Mouse (Mus musculus): ENCODE measurements around the gene Scap. TPM values are rescaled to one million over a fixed set of nuclear protein-coding genes. Genes with fewer than 3 reads are reported as not detected.

Scap gene
- polyA plus RNA-seq, 1 experiment from 2014 or later: 42.0 TPM

GRCm38 (mm10) chr9:110333896-110334259 is 790 bp downstream of the Scap start:
- no peaks in the 10 kb centered on the region for H3K9me3 ChIP-seq
- H3K9ac ChIP-seq (replicated peaks): peak overlapping the region; percentile 75
- peak overlapping the region; percentile 87 for H3K4me3 ChIP-seq (replicated peaks)
- H3K4me2 ChIP-seq: peak overlapping the region; percentile 81
- ATAC-seq (ENCODE audit: insufficient number of reproducible peaks, insufficient read depth, low FRiP score, low TSS enrichment, low read depth): no peak
- no peak overlapping the region for H3K27ac ChIP-seq
- 12% methylated on average over 12 of the region's 12 CpGs for WGBS
- no peaks in the 10 kb centered on the region for H3K27me3 ChIP-seq
- no peaks in the 10 kb centered on the region for H3K36me3 ChIP-seq
- peaks cover 21% of the 10 kb centered on the region for H3K4me1 ChIP-seq (replicated peaks)

- no peak for ATAC-seq (ENCODE audit: insufficient number of reproducible peaks, insufficient read depth, low FRiP score, low TSS enrichment, low read depth)
- no peaks in the 10 kb centered on the region for H3K36me3 ChIP-seq
- H3K4me1 ChIP-seq (replicated peaks): peaks cover 21% of the 10 kb centered on the region
- no peaks in the 10 kb centered on the region for H3K9me3 ChIP-seq
- WGBS: 70% methylated on average over 8 of the region's 8 CpGs
- H3K27ac ChIP-seq: no peak overlapping the region
- H3K4me2 ChIP-seq: no peak overlapping the region
- H3K27me3 ChIP-seq: no peaks in the 10 kb centered on the region
- no peak overlapping the region for H3K9ac ChIP-seq (replicated peaks)
- H3K4me3 ChIP-seq (replicated peaks): no peak overlapping the region
Measured at GRCm38 (mm10) chr9:110334849-110335248, 1.8 kb downstream of the Scap start.

- WGBS: 84% methylated on average over 5 of the region's 5 CpGs
- no peak overlapping the region for H3K9ac ChIP-seq (replicated peaks)
- H3K27ac ChIP-seq: no peak overlapping the region
Measured at GRCm38 (mm10) chr9:110340037-110340750, 7.1 kb downstream of the Scap start.

GRCm38 (mm10) chr9:110342008-110342407 is 8.9 kb downstream of the Scap start:
- ATAC-seq (ENCODE audit: insufficient number of reproducible peaks, insufficient read depth, low FRiP score, low TSS enrichment, low read depth): no peak
- 71% methylated on average over 8 of the region's 8 CpGs for WGBS
- H3K4me1 ChIP-seq (replicated peaks): peaks cover 11% of the 10 kb centered on the region
- no peak overlapping the region for H3K9ac ChIP-seq (replicated peaks)
- H3K27me3 ChIP-seq: no peaks in the 10 kb centered on the region
- no peaks in the 10 kb centered on the region for H3K36me3 ChIP-seq
- H3K27ac ChIP-seq: no peak overlapping the region
- no peak overlapping the region for H3K4me3 ChIP-seq (replicated peaks)
- H3K4me2 ChIP-seq: no peak overlapping the region
- H3K9me3 ChIP-seq: no peaks in the 10 kb centered on the region

More at GRCm38 (mm10) chr9:110340037-110340750, 7.1 kb downstream of the Scap start:
- no peak for ATAC-seq (ENCODE audit: insufficient number of reproducible peaks, insufficient read depth, low FRiP score, low TSS enrichment, low read depth)
- Histone ChIP-seq H3K4me2 (no peak overlapping the region), H3K9me3 (no peaks in the 10 kb centered on the region), H3K4me3 (replicated peaks) (no peak overlapping the region), H3K4me1 (replicated peaks) (peaks cover 5% of the 10 kb centered on the region), H3K36me3 (no peaks in the 10 kb centered on the region), H3K27me3 (no peaks in the 10 kb centered on the region)

GRCm38 (mm10) chr9:110343805-110344204 is 10.7 kb downstream of the Scap start:
- H3K4me1 ChIP-seq (replicated peaks): peaks cover 11% of the 10 kb centered on the region
- H3K9me3 ChIP-seq: no peaks in the 10 kb centered on the region
- no peaks in the 10 kb centered on the region for H3K27me3 ChIP-seq
- no peak overlapping the region for H3K4me2 ChIP-seq
- ATAC-seq (ENCODE audit: insufficient number of reproducible peaks, insufficient read depth, low FRiP score, low TSS enrichment, low read depth): no peak
- H3K4me3 ChIP-seq (replicated peaks): no peak overlapping the region
- WGBS: 70% methylated on average over 6 of the region's 6 CpGs
- no peak overlapping the region for H3K9ac ChIP-seq (replicated peaks)
- no peaks in the 10 kb centered on the region for H3K36me3 ChIP-seq
- no peak overlapping the region for H3K27ac ChIP-seq

- Histone ChIP-seq H3K27me3 (no peaks in the 10 kb centered on the region), H3K9me3 (no peaks in the 10 kb centered on the region), H3K4me2 (no peak overlapping the region), H3K36me3 (no peaks in the 10 kb centered on the region), H3K4me1 (replicated peaks) (peaks cover 11% of the 10 kb centered on the region), H3K4me3 (replicated peaks) (no peak overlapping the region), H3K27ac (peak overlapping the region; percentile 56; the same call in 1 of the 2 replicates), H3K9ac (replicated peaks) (peak overlapping the region; percentile 1; the same call in 1 of the 2 replicates)
- ATAC-seq (ENCODE audit: insufficient number of reproducible peaks, insufficient read depth, low FRiP score, low TSS enrichment, low read depth): no peak
- 29% methylated on average over 7 of the region's 7 CpGs for WGBS
Measured at GRCm38 (mm10) chr9:110345057-110345739, 12.1 kb downstream of the Scap start.

- WGBS: 80% methylated on average over 4 of the region's 4 CpGs
- Histone ChIP-seq H3K27me3 (no peaks in the 10 kb centered on the region), H3K36me3 (no peaks in the 10 kb centered on the region), H3K4me1 (replicated peaks) (peaks cover 11% of the 10 kb centered on the region), H3K4me3 (replicated peaks) (no peak overlapping the region), H3K4me2 (no peak overlapping the region), H3K27ac (no peak overlapping the region), H3K9ac (replicated peaks) (no peak overlapping the region), H3K9me3 (no peaks in the 10 kb centered on the region)
- no peak for ATAC-seq (ENCODE audit: insufficient number of reproducible peaks, insufficient read depth, low FRiP score, low TSS enrichment, low read depth)
Measured at GRCm38 (mm10) chr9:110348899-110349298, 15.8 kb downstream of the Scap start.

GRCm38 (mm10) chr9:110350188-110350587 is 17.1 kb downstream of the Scap start:
- no peak overlapping the region for H3K4me3 ChIP-seq (replicated peaks)
- no peak for ATAC-seq (ENCODE audit: insufficient number of reproducible peaks, insufficient read depth, low FRiP score, low TSS enrichment, low read depth)
- no peak overlapping the region for H3K27ac ChIP-seq
- H3K27me3 ChIP-seq: no peaks in the 10 kb centered on the region
- no peak overlapping the region for H3K4me2 ChIP-seq
- no peaks in the 10 kb centered on the region for H3K9me3 ChIP-seq
- H3K36me3 ChIP-seq: peaks cover 10% of the 10 kb centered on the region; the same call in 1 of the 2 replicates
- 70% methylated on average over 5 of the region's 5 CpGs for WGBS
- no peak overlapping the region for H3K9ac ChIP-seq (replicated peaks)
- peaks cover 6% of the 10 kb centered on the region for H3K4me1 ChIP-seq (replicated peaks)

- Histone ChIP-seq H3K4me1 (replicated peaks) (peaks cover 2% of the 10 kb centered on the region), H3K9ac (replicated peaks) (no peak overlapping the region), H3K4me2 (no peak overlapping the region), H3K36me3 (peaks cover 14% of the 10 kb centered on the region; the same call in 1 of the 2 replicates), H3K9me3 (no peaks in the 10 kb centered on the region), H3K27me3 (no peaks in the 10 kb centered on the region), H3K27ac (no peak overlapping the region), H3K4me3 (replicated peaks) (no peak overlapping the region)
- ATAC-seq (ENCODE audit: insufficient number of reproducible peaks, insufficient read depth, low FRiP score, low TSS enrichment, low read depth): no peak
- WGBS: 81% methylated on average over 5 of the region's 5 CpGs
Measured at GRCm38 (mm10) chr9:110350612-110351011, 17.5 kb downstream of the Scap start.

- H3K27ac ChIP-seq: no peak overlapping the region
- H3K4me1 ChIP-seq (replicated peaks): no peaks in the 10 kb centered on the region
- no peak for ATAC-seq (ENCODE audit: insufficient number of reproducible peaks, insufficient read depth, low FRiP score, low TSS enrichment, low read depth)
Measured at GRCm38 (mm10) chr9:110351350-110351749, 18.3 kb downstream of the Scap start.

GRCm38 (mm10) chr9:110351932-110352632 is 19.0 kb downstream of the Scap start:
- no peak overlapping the region for H3K27ac ChIP-seq
- no peaks in the 10 kb centered on the region for H3K9me3 ChIP-seq
- no peak overlapping the region for H3K4me2 ChIP-seq
- H3K36me3 ChIP-seq: peaks cover 22% of the 10 kb centered on the region; the same call in 1 of the 2 replicates
- no peaks in the 10 kb centered on the region for H3K27me3 ChIP-seq
- no peak overlapping the region for H3K4me3 ChIP-seq (replicated peaks)
- WGBS: 89% methylated on average over 8 of the region's 8 CpGs
- no peaks in the 10 kb centered on the region for H3K4me1 ChIP-seq (replicated peaks)
- ATAC-seq (ENCODE audit: insufficient number of reproducible peaks, insufficient read depth, low FRiP score, low TSS enrichment, low read depth): no peak
- no peak overlapping the region for H3K9ac ChIP-seq (replicated peaks)

More at GRCm38 (mm10) chr9:110351350-110351749, 18.3 kb downstream of the Scap start:
- Histone ChIP-seq H3K4me2 (no peak overlapping the region), H3K9ac (replicated peaks) (no peak overlapping the region), H3K4me3 (replicated peaks) (no peak overlapping the region), H3K9me3 (no peaks in the 10 kb centered on the region), H3K36me3 (peaks cover 20% of the 10 kb centered on the region; the same call in 1 of the 2 replicates), H3K27me3 (no peaks in the 10 kb centered on the region)
- WGBS: 87% methylated on average over 2 of the region's 2 CpGs

Data from limb, embryonic 12.5 days (tissue).